Mouse (Mus musculus) layer of hippocampus, adult 9-10 months (tissue): ENCODE measurements around the gene Gng8.

Source experiments
- DNase-seq: peaks from one replicate; pipeline ENCODE4 v3.0.0; 2022; ENCODE audit warnings: low spot score

The Gng8 gene

GRCm38 (mm10) chr7:16876608-16877007 lies 15.0 kb upstream of the Gng8 start:
- no peak for DNase-seq

GRCm38 (mm10) chr7:16877717-16878116 lies 13.9 kb upstream of the Gng8 start:
- no peak for DNase-seq

- DNase-seq, result no peak
Observed at GRCm38 (mm10) chr7:16879796-16880547, 11.6 kb upstream of the Gng8 start.

GRCm38 (mm10) chr7:16880615-16881014 lies 11.0 kb upstream of the Gng8 start:
- DNase-seq, result no peak

- DNase-seq, result no peak
Observed at GRCm38 (mm10) chr7:16883162-16883561, 8.4 kb upstream of the Gng8 start.

- DNase-seq, result no peak
Observed at GRCm38 (mm10) chr7:16884334-16884733, 7.3 kb upstream of the Gng8 start.

- no peak for DNase-seq
Observed at GRCm38 (mm10) chr7:16885271-16885776, 6.3 kb upstream of the Gng8 start.

GRCm38 (mm10) chr7:16885905-16886304 lies 5.7 kb upstream of the Gng8 start:
- no peak for DNase-seq

GRCm38 (mm10) chr7:16890536-16890935 lies 1.1 kb upstream of the Gng8 start:
- no peak for DNase-seq

GRCm38 (mm10) chr7:16890944-16891343 lies 642 bp upstream of the Gng8 start:
- no peak for DNase-seq

- no peak for DNase-seq
Observed at GRCm38 (mm10) chr7:16892352-16892730, 755 bp downstream of the Gng8 start.

GRCm38 (mm10) chr7:16893612-16894011 lies 2.0 kb downstream of the Gng8 start:
- DNase-seq, result no peak

GRCm38 (mm10) chr7:16894279-16894678 lies 2.7 kb downstream of the Gng8 start:
- no peak for DNase-seq

GRCm38 (mm10) chr7:16895000-16895399 lies 3.4 kb downstream of the Gng8 start:
- no peak for DNase-seq

GRCm38 (mm10) chr7:16895511-16895910 lies 3.9 kb downstream of the Gng8 start:
- DNase-seq, result no peak

- DNase-seq, result no peak
Observed at GRCm38 (mm10) chr7:16900526-16900925, 8.9 kb downstream of the Gng8 start.

- DNase-seq, result no peak
Observed at GRCm38 (mm10) chr7:16903439-16903955, 11.9 kb downstream of the Gng8 start.

- no peak for DNase-seq
Observed at GRCm38 (mm10) chr7:16904120-16904675, 12.6 kb downstream of the Gng8 start.

GRCm38 (mm10) chr7:16905491-16906021 lies 14.0 kb downstream of the Gng8 start:
- no peak for DNase-seq

GRCm38 (mm10) chr7:16906281-16906680 lies 14.7 kb downstream of the Gng8 start, which contains the start of gene Ptgir:
TSS of gene Ptgir (plus strand) at chr7:16906490.
- DNase-seq, result no peak

GRCm38 (mm10) chr7:16906889-16907559 lies 15.4 kb downstream of the Gng8 start:
- no peak for DNase-seq

GRCm38 (mm10) chr7:16907842-16908241 lies 16.3 kb downstream of the Gng8 start:
- no peak for DNase-seq

- DNase-seq, result no peak
Observed at GRCm38 (mm10) chr7:16908367-16908766, 16.8 kb downstream of the Gng8 start.
